Mouse (Mus musculus): ENCODE results near the gene Zbtb32. TPM values are rescaled to one million over a fixed set of nuclear protein-coding genes. Genes with fewer than 3 reads are reported as not detected.

Gene Zbtb32
- polyA plus RNA-seq, 1 experiment from 2014 or later = 0.21 TPM

- peaks cover 22% of the 10 kb centered on the region for H3K4me1 ChIP-seq (ENCODE audit: control insufficient read depth, low read depth, low read length)
- no peaks in the 10 kb centered on the region for H3K27me3 ChIP-seq (ENCODE audit: control insufficient read depth, insufficient read depth, low read depth, low read length)
- H3K9ac ChIP-seq (ENCODE audit: low read depth, low read length) = peak overlapping the region; percentile 99
- under 1% methylated on average over 54 of the region's 67 CpGs for WGBS (ENCODE audit: insufficient replicate concordance)
- H3K9me3 ChIP-seq (replicated peaks; ENCODE audit: control insufficient read depth, low read length) = no peaks in the 10 kb centered on the region
- H3K36me3 ChIP-seq (ENCODE audit: control insufficient read depth, insufficient read depth) = peaks cover 33% of the 10 kb centered on the region
- peak overlapping the region; percentile 95 for H3K4me3 ChIP-seq (ENCODE audit: low read depth, low read length)
- ATAC-seq (ENCODE audit: low read depth) = peak; percentile 11
- H3K4me2 ChIP-seq (ENCODE audit: low read depth, low read length) = peak overlapping the region; percentile 93
- H3K27ac ChIP-seq (ENCODE audit: low read length) = peak overlapping the region; percentile 87
Measured at GRCm38 (mm10) chr7:30587842-30588667, 10.7 kb downstream of the Zbtb32 start.

- no peaks in the 10 kb centered on the region for H3K9me3 ChIP-seq (replicated peaks; ENCODE audit: control insufficient read depth, low read length)
- H3K4me3 ChIP-seq (ENCODE audit: low read depth, low read length) = no peak overlapping the region
- peaks cover 22% of the 10 kb centered on the region for H3K4me1 ChIP-seq (ENCODE audit: control insufficient read depth, low read depth, low read length)
- peaks cover 41% of the 10 kb centered on the region for H3K36me3 ChIP-seq (ENCODE audit: control insufficient read depth, insufficient read depth)
- H3K27ac ChIP-seq (ENCODE audit: low read length) = no peak overlapping the region
- ATAC-seq (ENCODE audit: low read depth) = no peak
- 88% methylated on average over 28 of the region's 28 CpGs for WGBS (ENCODE audit: insufficient replicate concordance)
- no peaks in the 10 kb centered on the region for H3K27me3 ChIP-seq (ENCODE audit: control insufficient read depth, insufficient read depth, low read depth, low read length)
- peak overlapping the region; percentile 93; the same call in 1 of the 2 replicates for H3K4me2 ChIP-seq (ENCODE audit: low read depth, low read length)
- H3K9ac ChIP-seq (ENCODE audit: low read depth, low read length) = no peak overlapping the region; the same call in 1 of the 2 replicates
Measured at GRCm38 (mm10) chr7:30586455-30587020, 12.2 kb downstream of the Zbtb32 start.

- Histone ChIP-seq H3K27me3 (ENCODE audit: control insufficient read depth, insufficient read depth, low read depth, low read length) (no peaks in the 10 kb centered on the region), H3K9me3 (replicated peaks; ENCODE audit: control insufficient read depth, low read length) (no peaks in the 10 kb centered on the region), H3K4me2 (ENCODE audit: low read depth, low read length) (no peak overlapping the region), H3K27ac (ENCODE audit: low read length) (no peak overlapping the region), H3K4me3 (ENCODE audit: low read depth, low read length) (no peak overlapping the region), H3K9ac (ENCODE audit: low read depth, low read length) (no peak overlapping the region), H3K4me1 (ENCODE audit: control insufficient read depth, low read depth, low read length) (peaks cover 22% of the 10 kb centered on the region), H3K36me3 (ENCODE audit: control insufficient read depth, insufficient read depth) (peaks cover 49% of the 10 kb centered on the region)
- 88% methylated on average over 7 of the region's 7 CpGs for WGBS (ENCODE audit: insufficient replicate concordance)
- ATAC-seq (ENCODE audit: low read depth) = no peak
Measured at GRCm38 (mm10) chr7:30585170-30585569, 13.5 kb downstream of the Zbtb32 start.

GRCm38 (mm10) chr7:30584339-30584738 lies 14.4 kb downstream of the Zbtb32 start:
- Histone ChIP-seq H3K27me3 (ENCODE audit: control insufficient read depth, insufficient read depth, low read depth, low read length) (no peaks in the 10 kb centered on the region), H3K4me2 (ENCODE audit: low read depth, low read length) (no peak overlapping the region), H3K4me3 (ENCODE audit: low read depth, low read length) (no peak overlapping the region), H3K36me3 (ENCODE audit: control insufficient read depth, insufficient read depth) (peaks cover 58% of the 10 kb centered on the region), H3K4me1 (ENCODE audit: control insufficient read depth, low read depth, low read length) (peaks cover 14% of the 10 kb centered on the region), H3K9me3 (replicated peaks; ENCODE audit: control insufficient read depth, low read length) (no peaks in the 10 kb centered on the region), H3K27ac (ENCODE audit: low read length) (no peak overlapping the region), H3K9ac (ENCODE audit: low read depth, low read length) (no peak overlapping the region)
- WGBS (ENCODE audit: insufficient replicate concordance) = 86% methylated on average over 10 of the region's 10 CpGs
- ATAC-seq (ENCODE audit: low read depth) = no peak

- H3K9ac ChIP-seq (ENCODE audit: low read depth, low read length) = no peak overlapping the region
- H3K27ac ChIP-seq (ENCODE audit: low read length) = no peak overlapping the region
- H3K4me2 ChIP-seq (ENCODE audit: low read depth, low read length) = no peak overlapping the region
- no peaks in the 10 kb centered on the region for H3K9me3 ChIP-seq (replicated peaks; ENCODE audit: control insufficient read depth, low read length)
- 86% methylated on average over 16 of the region's 16 CpGs for WGBS (ENCODE audit: insufficient replicate concordance)
- peaks cover 79% of the 10 kb centered on the region for H3K36me3 ChIP-seq (ENCODE audit: control insufficient read depth, insufficient read depth)
- H3K27me3 ChIP-seq (ENCODE audit: control insufficient read depth, insufficient read depth, low read depth, low read length) = no peaks in the 10 kb centered on the region
- peaks cover under 1% of the 10 kb centered on the region for H3K4me1 ChIP-seq (ENCODE audit: control insufficient read depth, low read depth, low read length)
- ATAC-seq (ENCODE audit: low read depth) = no peak
- H3K4me3 ChIP-seq (ENCODE audit: low read depth, low read length) = no peak overlapping the region
Measured at GRCm38 (mm10) chr7:30581547-30581946, 17.2 kb downstream of the Zbtb32 start.

- H3K9ac ChIP-seq (ENCODE audit: low read depth, low read length) = no peak overlapping the region
- peaks cover 78% of the 10 kb centered on the region for H3K36me3 ChIP-seq (ENCODE audit: control insufficient read depth, insufficient read depth)
- no peak overlapping the region for H3K27ac ChIP-seq (ENCODE audit: low read length)
- H3K4me3 ChIP-seq (ENCODE audit: low read depth, low read length) = no peak overlapping the region
- no peak overlapping the region for H3K4me2 ChIP-seq (ENCODE audit: low read depth, low read length)
- no peaks in the 10 kb centered on the region for H3K27me3 ChIP-seq (ENCODE audit: control insufficient read depth, insufficient read depth, low read depth, low read length)
- H3K4me1 ChIP-seq (ENCODE audit: control insufficient read depth, low read depth, low read length) = no peaks in the 10 kb centered on the region
- no peaks in the 10 kb centered on the region for H3K9me3 ChIP-seq (replicated peaks; ENCODE audit: control insufficient read depth, low read length)
- WGBS (ENCODE audit: insufficient replicate concordance) = 77% methylated on average over 8 of the region's 8 CpGs
- no peak for ATAC-seq (ENCODE audit: low read depth)
Measured at GRCm38 (mm10) chr7:30579950-30580349, 18.8 kb downstream of the Zbtb32 start.

- Histone ChIP-seq H3K27ac (ENCODE audit: low read length) (no peak overlapping the region), H3K4me3 (ENCODE audit: low read depth, low read length) (no peak overlapping the region), H3K9ac (ENCODE audit: low read depth, low read length) (no peak overlapping the region), H3K36me3 (ENCODE audit: control insufficient read depth, insufficient read depth) (peaks cover 85% of the 10 kb centered on the region), H3K27me3 (ENCODE audit: control insufficient read depth, insufficient read depth, low read depth, low read length) (no peaks in the 10 kb centered on the region), H3K9me3 (replicated peaks; ENCODE audit: control insufficient read depth, low read length) (no peaks in the 10 kb centered on the region), H3K4me2 (ENCODE audit: low read depth, low read length) (no peak overlapping the region), H3K4me1 (ENCODE audit: control insufficient read depth, low read depth, low read length) (peaks cover 7% of the 10 kb centered on the region)
- 55% methylated on average over 2 of the region's 2 CpGs for WGBS (ENCODE audit: insufficient replicate concordance)
- 0 out of 2 replicates have a peak, but pooled peaks have one; percentile 28 for ATAC-seq (ENCODE audit: low read depth)
Measured at GRCm38 (mm10) chr7:30572969-30573368, 25.7 kb downstream of the Zbtb32 start.

GRCm38 (mm10) chr7:30572389-30572788 lies 26.3 kb downstream of the Zbtb32 start:
- H3K27ac ChIP-seq (ENCODE audit: low read length) = no peak overlapping the region
- no peak overlapping the region for H3K9ac ChIP-seq (ENCODE audit: low read depth, low read length)
- H3K4me3 ChIP-seq (ENCODE audit: low read depth, low read length) = no peak overlapping the region
- H3K4me1 ChIP-seq (ENCODE audit: control insufficient read depth, low read depth, low read length) = peaks cover 7% of the 10 kb centered on the region
- H3K36me3 ChIP-seq (ENCODE audit: control insufficient read depth, insufficient read depth) = peaks cover 82% of the 10 kb centered on the region
- 46% methylated on average over 5 of the region's 5 CpGs for WGBS (ENCODE audit: insufficient replicate concordance)
- no peaks in the 10 kb centered on the region for H3K27me3 ChIP-seq (ENCODE audit: control insufficient read depth, insufficient read depth, low read depth, low read length)
- H3K9me3 ChIP-seq (replicated peaks; ENCODE audit: control insufficient read depth, low read length) = no peaks in the 10 kb centered on the region
- peak; percentile 27; the same call in 1 of the 2 replicates for ATAC-seq (ENCODE audit: low read depth)
- no peak overlapping the region for H3K4me2 ChIP-seq (ENCODE audit: low read depth, low read length)

GRCm38 (mm10) chr7:30567555-30567954 lies 31.2 kb downstream of the Zbtb32 start:
- Histone ChIP-seq H3K27me3 (ENCODE audit: control insufficient read depth, insufficient read depth, low read depth, low read length) (no peaks in the 10 kb centered on the region), H3K9me3 (replicated peaks; ENCODE audit: control insufficient read depth, low read length) (no peaks in the 10 kb centered on the region), H3K36me3 (ENCODE audit: control insufficient read depth, insufficient read depth) (peaks cover 38% of the 10 kb centered on the region)

More at GRCm38 (mm10) chr7:30567555-30567954, 31.2 kb downstream of the Zbtb32 start:
- Histone ChIP-seq H3K4me3 (ENCODE audit: low read depth, low read length) (no peak overlapping the region), H3K4me2 (ENCODE audit: low read depth, low read length) (no peak overlapping the region), H3K4me1 (ENCODE audit: control insufficient read depth, low read depth, low read length) (peaks cover 8% of the 10 kb centered on the region), H3K27ac (ENCODE audit: low read length) (no peak overlapping the region), H3K9ac (ENCODE audit: low read depth, low read length) (no peak overlapping the region)
- WGBS (ENCODE audit: insufficient replicate concordance) = 83% methylated on average over 11 of the region's 11 CpGs
- ATAC-seq (ENCODE audit: low read depth) = no peak
